Mouse (Mus musculus): ENCODE data around the gene Inpp4b. TPM values are rescaled to one million over a fixed set of nuclear protein-coding genes. Genes with fewer than 3 reads are reported as not detected.

Gene Inpp4b
- 1 to 10 TPM; 7.7 to 9.0 TPM for total RNA-seq (2021)
- long read RNA-seq, partial matches to known transcripts = 0 of 2 reads
- long read RNA-seq, other reads (novel, unspliced or antisense) = 2 of 2 reads

GRCm38 (mm10) chr8:81342236-81342998 lies at the start of gene Inpp4b:
Gene Inpp4b, plus strand, starts transcription at chr8:81342556.
- peak; percentile 67 to 78 for DNase-seq (ENCODE audit: low spot score in 2 of 2)

GRCm38 (mm10) chr8:81335250-81335649 lies 7.1 kb upstream of the Inpp4b start:
- DNase-seq (ENCODE audit: low spot score in 2 of 2) = no peak

- DNase-seq (ENCODE audit: low spot score in 2 of 2) = peak; percentile 18 to 19
Observed at GRCm38 (mm10) chr8:81341191-81341590, 1.2 kb upstream of the Inpp4b start.

GRCm38 (mm10) chr8:81341591-81342235 lies 643 bp upstream of the Inpp4b start:
- DNase-seq (ENCODE audit: low spot score in 2 of 2) = peak; percentile 54 to 70

- DNase-seq (ENCODE audit: low spot score in 2 of 2) = no peak
Observed at GRCm38 (mm10) chr8:81342999-81343302, 595 bp downstream of the Inpp4b start.

- DNase-seq (ENCODE audit: low spot score in 2 of 2) = no peak
Observed at GRCm38 (mm10) chr8:81345170-81345697, 2.9 kb downstream of the Inpp4b start.

- peak; percentile 38 to 61 for DNase-seq (ENCODE audit: low spot score in 2 of 2)
Observed at GRCm38 (mm10) chr8:81349452-81349851, 7.1 kb downstream of the Inpp4b start.

GRCm38 (mm10) chr8:81353460-81353859 lies 11.1 kb downstream of the Inpp4b start:
- DNase-seq (ENCODE audit: low spot score in 2 of 2) = no peak

GRCm38 (mm10) chr8:81358108-81358507 lies 15.8 kb downstream of the Inpp4b start:
- DNase-seq (ENCODE audit: low spot score in 2 of 2) = no peak

- peak; percentile 32 to 50 for DNase-seq (ENCODE audit: low spot score in 2 of 2)
Observed at GRCm38 (mm10) chr8:81360518-81360917, 18.2 kb downstream of the Inpp4b start.

- DNase-seq (ENCODE audit: low spot score in 2 of 2) = no peak
Observed at GRCm38 (mm10) chr8:81361162-81361561, 18.8 kb downstream of the Inpp4b start.

GRCm38 (mm10) chr8:81370607-81371006 lies 28.3 kb downstream of the Inpp4b start:
- no peak for DNase-seq (ENCODE audit: low spot score in 2 of 2)

GRCm38 (mm10) chr8:81371844-81372243 lies 29.5 kb downstream of the Inpp4b start:
- no peak for DNase-seq (ENCODE audit: low spot score in 2 of 2)

GRCm38 (mm10) chr8:81374877-81375475 lies 32.6 kb downstream of the Inpp4b start:
- DNase-seq (ENCODE audit: low spot score in 2 of 2) = no peak

GRCm38 (mm10) chr8:81388953-81389352 lies 46.6 kb downstream of the Inpp4b start:
- DNase-seq (ENCODE audit: low spot score in 2 of 2) = no peak

- no peak for DNase-seq (ENCODE audit: low spot score in 2 of 2)
Observed at GRCm38 (mm10) chr8:81399071-81399470, 56.7 kb downstream of the Inpp4b start.

GRCm38 (mm10) chr8:81399501-81399900 lies 57.1 kb downstream of the Inpp4b start:
- DNase-seq (ENCODE audit: low spot score in 2 of 2) = no peak

GRCm38 (mm10) chr8:81412707-81413106 lies 70.4 kb downstream of the Inpp4b start:
- no peak for DNase-seq (ENCODE audit: low spot score in 2 of 2)

GRCm38 (mm10) chr8:81443957-81444356 lies 101.6 kb downstream of the Inpp4b start:
- DNase-seq (ENCODE audit: low spot score in 2 of 2) = no peak

- no peak for DNase-seq (ENCODE audit: low spot score in 2 of 2)
Observed at GRCm38 (mm10) chr8:81449798-81450197, 107.4 kb downstream of the Inpp4b start.

GRCm38 (mm10) chr8:81452082-81452481 lies 109.7 kb downstream of the Inpp4b start:
- peak; percentile 5 to 16 for DNase-seq (ENCODE audit: low spot score in 2 of 2)

GRCm38 (mm10) chr8:81454830-81455229 lies 112.5 kb downstream of the Inpp4b start:
- DNase-seq (ENCODE audit: low spot score in 2 of 2) = no peak

Measured in layer of hippocampus, postnatal 10 days (tissue).